Mouse (Mus musculus) midbrain, embryonic 12.5 days (tissue): Measurements from ENCODE around the gene Bicra. TPM values are rescaled to one million over a fixed set of nuclear protein-coding genes. Genes with fewer than 3 reads are reported as not detected.

ENCODE experiments used
- ATAC-seq: fragments of 200-750 bp; cut with Nextera tagmentation; 2 replicates; pipeline ENCODE4 v1.8.0; 2017; ENCODE audit warnings: low read depth, moderate TSS enrichment, moderate library complexity; ENCODE audit not compliant: low FRiP score
- H3K27ac ChIP-seq: fragments of 300-500 bp; sonication (generic); replicated peaks from 2 replicates; pipeline ENCODE4 v1.5.1; 2016; ENCODE audit warnings: mild to moderate bottlenecking
- H3K27me3 ChIP-seq: fragments of 300-500 bp; sonication (generic); 2 replicates; pipeline ENCODE4 v1.6.1; 2016; ENCODE audit warnings: mild to moderate bottlenecking
- H3K36me3 ChIP-seq: fragments of 300-500 bp; sonication (generic); 2 replicates; pipeline ENCODE4 v1.6.1; 2016
- H3K4me1 ChIP-seq: fragments of 300-500 bp; sonication (generic); 2 replicates; pipeline ENCODE4 v1.6.1; 2016
- H3K4me2 ChIP-seq: fragments of 300-500 bp; sonication (generic); replicated peaks from 2 replicates; pipeline ENCODE4 v1.6.1; 2016; ENCODE audit warnings: mild to moderate bottlenecking, moderate library complexity
- H3K4me3 ChIP-seq: fragments of 300-500 bp; sonication (generic); 2 replicates; pipeline ENCODE4 v1.5.1; 2016; ENCODE audit warnings: mild to moderate bottlenecking
- H3K9ac ChIP-seq: fragments of 300-500 bp; sonication (generic); replicated peaks from 2 replicates; pipeline ENCODE4 v1.6.1; 2016; ENCODE audit warnings: mild to moderate bottlenecking, moderate library complexity
- H3K9me3 ChIP-seq: fragments of 300-500 bp; sonication (generic); 2 replicates; pipeline ENCODE4 v1.6.1; 2016; ENCODE audit warnings: mild to moderate bottlenecking
- WGBS: fragments of 180-500 bp; shearing (Covaris S2); methylation state at CpG from one replicate; pipeline ENCODE4 v1.1.7; 2016; 5-methylcytosine and 5-hydroxymethylcytosine counted together
- polyA plus RNA-seq: library from polyadenylated mRNA; unstranded; fragments of >200 nt; fragmentation: Nextera tagmentation; extraction: Ambion mirVana; gene quantifications from 2 replicates; pipeline ENCODE4 v1.2.1, GENCODE M21; 2016

Bicra gene
- polyA plus RNA-seq: 10.0 and 10.3 TPM in 2 replicates

- under 1% methylated on average over 32 of the region's 69 CpGs for WGBS
- H3K36me3 ChIP-seq: no peaks in the 10 kb centered on the region
- ATAC-seq: peak; percentile 79
- no peaks in the 10 kb centered on the region for H3K27me3 ChIP-seq
- H3K9me3 ChIP-seq: no peaks in the 10 kb centered on the region
- H3K4me2 ChIP-seq: peak within 1 kb of the TSS; percentile 90
- H3K4me3 ChIP-seq: peak within 1 kb of the TSS; percentile 94
- H3K27ac ChIP-seq: peak within 1 kb of the TSS; percentile 97
- H3K4me1 ChIP-seq: peaks cover 56% of the 10 kb centered on the region
- peak within 1 kb of the TSS; percentile 99 for H3K9ac ChIP-seq
Observed at GRCm38 (mm10) chr7:16047338-16048146, at the start of gene Bicra. Gene Bicra (minus strand): TSS chr7:16047921.

- H3K9me3 ChIP-seq: no peaks in the 10 kb centered on the region
- no peak overlapping the region for H3K4me3 ChIP-seq
- no peak overlapping the region for H3K9ac ChIP-seq
- WGBS: 82% methylated on average over 3 of the region's 3 CpGs
- ATAC-seq: no peak
- H3K27me3 ChIP-seq: 0 out of 2 replicates have a peak, but pooled peaks cover 2% of the 10 kb centered on the region
- H3K27ac ChIP-seq: no peak overlapping the region
- peaks cover 12% of the 10 kb centered on the region for H3K4me1 ChIP-seq
- H3K4me2 ChIP-seq: no peak overlapping the region
- no peaks in the 10 kb centered on the region for H3K36me3 ChIP-seq
Observed at GRCm38 (mm10) chr7:16094592-16094991, 46.9 kb upstream of the Bicra start.

DNA sequence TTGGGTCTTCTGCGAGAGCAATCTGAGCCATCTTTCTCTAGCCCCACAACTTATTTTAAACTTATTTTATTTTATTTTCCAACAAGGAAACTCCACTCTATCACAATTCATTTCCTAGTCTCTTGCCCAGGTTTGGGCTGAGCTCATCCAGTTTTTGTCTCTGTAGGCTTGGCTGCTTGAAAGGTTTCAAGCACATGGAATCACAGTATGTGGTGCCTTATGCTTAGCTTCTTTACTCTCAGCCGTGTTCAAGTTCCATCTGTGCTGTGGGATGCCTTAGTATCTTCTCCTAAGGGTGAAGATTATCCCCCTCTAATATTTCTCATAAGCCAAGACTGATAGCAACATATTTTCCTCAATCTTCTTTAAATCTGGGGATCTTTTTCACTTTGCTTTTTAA is 39.9 kb upstream of the Bicra start:
- no peak overlapping the region for H3K4me2 ChIP-seq
- 75% methylated on average over 2 of the region's 2 CpGs for WGBS
- H3K36me3 ChIP-seq: no peaks in the 10 kb centered on the region
- H3K9me3 ChIP-seq: no peaks in the 10 kb centered on the region
- no peak overlapping the region for H3K9ac ChIP-seq
- peaks cover 7% of the 10 kb centered on the region; the same call in 1 of the 2 replicates for H3K27me3 ChIP-seq
- no peak overlapping the region for H3K27ac ChIP-seq
- no peaks in the 10 kb centered on the region for H3K4me1 ChIP-seq
- H3K4me3 ChIP-seq: no peak overlapping the region
- ATAC-seq: no peak

GRCm38 (mm10) chr7:16083361-16083760 is 35.6 kb upstream of the Bicra start:
- 46% methylated on average over 4 of the region's 4 CpGs for WGBS
- no peaks in the 10 kb centered on the region for H3K4me1 ChIP-seq
- no peak overlapping the region for H3K4me2 ChIP-seq
- no peak overlapping the region for H3K4me3 ChIP-seq
- H3K9me3 ChIP-seq: no peaks in the 10 kb centered on the region
- H3K27ac ChIP-seq: no peak overlapping the region
- no peaks in the 10 kb centered on the region for H3K36me3 ChIP-seq
- H3K9ac ChIP-seq: no peak overlapping the region
- peaks cover 7% of the 10 kb centered on the region; the same call in 1 of the 2 replicates for H3K27me3 ChIP-seq
- ATAC-seq: no peak

GRCm38 (mm10) chr7:16080581-16080980 is 32.9 kb upstream of the Bicra start:
- H3K9me3 ChIP-seq: no peaks in the 10 kb centered on the region
- ATAC-seq: no peak
- H3K4me3 ChIP-seq: no peak overlapping the region
- no peaks in the 10 kb centered on the region for H3K36me3 ChIP-seq
- H3K9ac ChIP-seq: no peak overlapping the region
- H3K4me1 ChIP-seq: no peaks in the 10 kb centered on the region
- WGBS: 70% methylated on average over 4 of the region's 4 CpGs
- H3K27ac ChIP-seq: no peak overlapping the region
- no peak overlapping the region for H3K4me2 ChIP-seq
- H3K27me3 ChIP-seq: peaks cover 7% of the 10 kb centered on the region; the same call in 1 of the 2 replicates

DNA sequence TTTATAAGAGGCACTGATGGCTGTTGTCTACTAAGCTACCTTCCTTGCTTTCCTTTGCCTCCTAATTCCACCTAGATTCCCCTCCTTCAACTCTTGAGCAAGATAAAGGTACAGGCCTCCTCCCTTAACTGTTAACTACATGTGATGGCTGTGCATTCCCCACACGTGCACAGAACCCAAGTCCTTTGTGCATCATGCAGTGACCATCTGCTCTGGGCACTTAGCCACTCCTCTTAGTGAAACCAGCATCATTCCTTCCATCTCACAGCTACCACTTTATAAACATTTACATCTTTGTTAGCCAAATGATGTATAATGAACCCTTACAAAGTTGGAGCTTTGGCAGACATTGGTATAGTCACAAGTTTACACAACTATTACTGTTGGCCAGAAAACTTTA is 32.2 kb upstream of the Bicra start:
- H3K27me3 ChIP-seq: peaks cover 7% of the 10 kb centered on the region; the same call in 1 of the 2 replicates
- no peaks in the 10 kb centered on the region for H3K4me1 ChIP-seq
- WGBS: 72% methylated on average over 1 of the region's 1 CpGs
- H3K4me2 ChIP-seq: no peak overlapping the region
- H3K4me3 ChIP-seq: no peak overlapping the region
- H3K9ac ChIP-seq: no peak overlapping the region
- ATAC-seq: no peak
- no peaks in the 10 kb centered on the region for H3K36me3 ChIP-seq
- no peaks in the 10 kb centered on the region for H3K9me3 ChIP-seq
- H3K27ac ChIP-seq: no peak overlapping the region

GRCm38 (mm10) chr7:16071906-16072305 is 24.2 kb upstream of the Bicra start:
- ATAC-seq: no peak
- H3K4me1 ChIP-seq: no peaks in the 10 kb centered on the region
- no peak overlapping the region for H3K4me2 ChIP-seq
- peaks cover 3% of the 10 kb centered on the region; the same call in 1 of the 2 replicates for H3K27me3 ChIP-seq
- no peaks in the 10 kb centered on the region for H3K9me3 ChIP-seq
- WGBS: 78% methylated on average over 6 of the region's 6 CpGs
- no peak overlapping the region for H3K27ac ChIP-seq
- no peak overlapping the region for H3K9ac ChIP-seq
- no peak overlapping the region for H3K4me3 ChIP-seq
- no peaks in the 10 kb centered on the region for H3K36me3 ChIP-seq

GRCm38 (mm10) chr7:16070846-16071245 is 23.1 kb upstream of the Bicra start:
- ATAC-seq: no peak
- Histone ChIP-seq H3K9ac (no peak overlapping the region), H3K36me3 (no peaks in the 10 kb centered on the region), H3K4me1 (no peaks in the 10 kb centered on the region), H3K27ac (no peak overlapping the region), H3K27me3 (peaks cover 3% of the 10 kb centered on the region; the same call in 1 of the 2 replicates), H3K4me2 (no peak overlapping the region), H3K4me3 (no peak overlapping the region), H3K9me3 (no peaks in the 10 kb centered on the region)

- Histone ChIP-seq H3K9ac (no peak overlapping the region), H3K4me3 (no peak overlapping the region), H3K27me3 (peaks cover 19% of the 10 kb centered on the region), H3K4me1 (no peaks in the 10 kb centered on the region), H3K9me3 (peaks cover 7% of the 10 kb centered on the region; the same call in 1 of the 2 replicates), H3K4me2 (no peak overlapping the region), H3K36me3 (no peaks in the 10 kb centered on the region), H3K27ac (no peak overlapping the region)
- ATAC-seq: no peak
- WGBS: 31% methylated on average over 4 of the region's 4 CpGs
Observed at GRCm38 (mm10) chr7:16063490-16063889, 15.8 kb upstream of the Bicra start.

DNA sequence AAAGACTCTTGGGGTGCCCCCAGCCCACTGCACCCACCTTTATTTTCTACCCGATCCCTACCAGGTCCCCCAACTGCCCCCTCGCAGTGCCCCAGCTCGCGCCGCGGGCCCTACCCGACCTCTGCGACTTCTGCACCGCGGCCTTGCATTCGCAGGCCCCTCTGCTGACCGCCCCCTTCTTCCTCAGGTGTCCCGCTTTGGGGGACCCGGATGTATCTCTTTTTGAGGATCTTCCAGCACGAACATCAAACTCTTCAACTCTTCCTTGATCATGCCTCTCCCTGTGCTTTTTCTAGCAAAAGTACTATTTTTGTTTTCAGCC is 14.3 kb upstream of the Bicra start:
- H3K27ac ChIP-seq: no peak overlapping the region
- H3K4me2 ChIP-seq: no peak overlapping the region
- peaks cover 7% of the 10 kb centered on the region; the same call in 1 of the 2 replicates for H3K9me3 ChIP-seq
- H3K27me3 ChIP-seq: peaks cover 19% of the 10 kb centered on the region
- WGBS: 80% methylated on average over 15 of the region's 15 CpGs
- no peaks in the 10 kb centered on the region for H3K4me1 ChIP-seq
- no peak for ATAC-seq
- no peak overlapping the region for H3K4me3 ChIP-seq
- no peaks in the 10 kb centered on the region for H3K36me3 ChIP-seq
- no peak overlapping the region for H3K9ac ChIP-seq

DNA sequence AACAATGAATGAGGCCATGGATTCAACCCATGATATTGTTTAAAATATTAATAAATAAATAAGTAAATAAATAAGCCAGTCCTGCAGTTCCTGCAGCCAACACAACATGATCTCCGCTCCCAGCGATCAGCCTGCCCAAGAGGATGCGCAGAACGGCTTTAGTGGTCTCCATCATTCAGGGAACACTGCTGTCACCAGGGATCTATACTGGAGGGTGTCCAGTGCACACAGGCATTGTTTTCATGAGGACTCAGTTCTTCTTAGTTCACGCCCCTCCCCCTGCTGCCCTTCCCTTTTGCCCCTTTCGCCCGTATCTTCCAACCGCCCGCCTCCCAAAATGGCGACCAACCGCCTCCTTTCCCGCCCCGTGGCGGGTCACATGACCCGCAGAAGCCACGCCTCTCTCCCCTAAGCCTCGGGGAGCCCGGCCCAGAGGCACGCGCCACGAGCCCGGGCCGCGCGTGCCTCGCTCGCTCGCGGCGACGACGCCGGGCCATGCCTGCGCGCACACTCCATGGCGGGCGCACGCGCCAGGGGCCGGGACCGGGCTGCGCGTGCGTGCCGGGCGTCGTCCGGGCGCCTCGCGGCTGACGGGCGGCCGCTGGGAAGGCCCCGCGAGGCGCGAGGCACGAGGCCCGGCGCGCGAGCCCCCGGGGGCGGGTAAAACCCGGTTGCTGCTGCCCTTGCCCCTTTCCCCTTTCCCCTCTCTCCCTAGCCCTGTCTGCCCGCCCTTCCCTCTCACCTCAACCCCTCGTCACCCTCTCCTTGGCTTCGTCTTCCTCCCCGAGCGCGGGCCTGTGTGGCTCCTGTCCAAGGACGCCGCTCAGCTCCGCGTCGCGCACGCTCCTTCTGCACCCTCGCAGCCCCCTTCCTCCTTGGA is 13.7 kb upstream of the Bicra start, which contains the start of gene Zfp541:
Gene Zfp541, plus strand, starts transcription at position 596 of the 880 bp plus-strand sequence.
- Histone ChIP-seq H3K9ac (no peak within 1 kb of the TSS), H3K4me1 (no peaks in the 10 kb centered on the region), H3K36me3 (no peaks in the 10 kb centered on the region), H3K4me2 (0 out of 2 replicates have a peak within 1 kb of the TSS, but pooled peaks have one; percentile 17), H3K4me3 (peak within 1 kb of the TSS; percentile 22; the same call in 1 of the 2 replicates), H3K9me3 (peaks cover 7% of the 10 kb centered on the region; the same call in 1 of the 2 replicates), H3K27ac (no peak within 1 kb of the TSS), H3K27me3 (peaks cover 19% of the 10 kb centered on the region)
- ATAC-seq: no peak
- WGBS: 48% methylated on average over 74 of the region's 80 CpGs

GRCm38 (mm10) chr7:16057136-16057534 is 9.4 kb upstream of the Bicra start:
- Histone ChIP-seq H3K4me1 (peaks cover 5% of the 10 kb centered on the region; the same call in 1 of the 2 replicates), H3K4me3 (no peak overlapping the region), H3K4me2 (no peak overlapping the region), H3K9me3 (peaks cover 7% of the 10 kb centered on the region; the same call in 1 of the 2 replicates), H3K9ac (no peak overlapping the region), H3K36me3 (no peaks in the 10 kb centered on the region), H3K27me3 (peaks cover 19% of the 10 kb centered on the region), H3K27ac (no peak overlapping the region)
- 73% methylated on average over 2 of the region's 2 CpGs for WGBS
- no peak for ATAC-seq
